Mouse (Mus musculus): Measurements from ENCODE around the gene Lrfn2. TPM values are rescaled to one million over a fixed set of nuclear protein-coding genes. Genes with fewer than 3 reads are reported as not detected.

Lrfn2 gene
- total and polyA plus RNA-seq, 3 experiments, result not detected

GRCm38 (mm10) chr17:49111911-49112310, 179.7 kb downstream of the Lrfn2 start:
- Histone ChIP-seq H3K27ac (ENCODE audit: insufficient read depth, low read depth) (no peak overlapping the region), H3K9me3 (replicated peaks; ENCODE audit: low read length) (peaks cover 68% of the 10 kb centered on the region), H3K4me1 (ENCODE audit: control insufficient read depth in 1 of 2, insufficient read depth in 2 of 2) (no peaks in the 10 kb centered on the region), H3K4me3 (replicated peaks in 1 of 3; ENCODE audit: low read depth in 2 of 3, low read length in 2 of 3, poor library complexity in 1 of 3) (no peak overlapping the region), H3K9ac (ENCODE audit: insufficient read depth, low read depth) (no peak overlapping the region), H3K4me2 (ENCODE audit: insufficient read depth, low read depth, poor library complexity, severe bottlenecking) (no peak overlapping the region), H3K79me2 (replicated peaks; ENCODE audit: control insufficient read depth, extremely low read depth, insufficient read depth, poor library complexity, severe bottlenecking) (no peaks in the 10 kb centered on the region), H3K27me3 (replicated peaks) (no peaks in the 10 kb centered on the region), H3K36me3 (replicated peaks in 1 of 2; ENCODE audit: control insufficient read depth in 1 of 2, insufficient read depth in 1 of 2, low read length in 1 of 2) (no peaks in the 10 kb centered on the region)
- TF ChIP-seq RCOR1 (conservative IDR thresholded peaks at IDR 0.05; ENCODE audit: low read depth, low read length) (no peak), ZKSCAN1 (IDR thresholded peaks at IDR 0.05; ENCODE audit: borderline replicate concordance, low read depth, low read length) (no peak), POLR2AphosphoS2 (IDR thresholded peaks at IDR 0.05; ENCODE audit: low read depth, low read length) (no peak), ELF1 (IDR thresholded peaks at IDR 0.05; ENCODE audit: low read depth, low read length) (no peak), TCF12 (IDR thresholded peaks at IDR 0.05; ENCODE audit: low read depth, low read length) (no peak), KAT2A (IDR thresholded peaks at IDR 0.05; ENCODE audit: insufficient replicate concordance, low read length) (no peak), MXI1 (IDR thresholded peaks at IDR 0.05; ENCODE audit: low read depth, low read length) (no peak), MAZ (IDR thresholded peaks at IDR 0.05; ENCODE audit: low read depth, low read length) (no peak), ZNF384 (IDR thresholded peaks at IDR 0.05; ENCODE audit: low read depth, low read length) (no peak), CHD2 (IDR thresholded peaks at IDR 0.05; ENCODE audit: low read length) (no peak), NRF1 (IDR thresholded peaks at IDR 0.05; ENCODE audit: low read depth, low read length) (no peak), UBTF (IDR thresholded peaks at IDR 0.05; ENCODE audit: low read depth, low read length) (no peak), MAX (IDR thresholded peaks at IDR 0.05; ENCODE audit: low read length) (no peak), EP300 (IDR thresholded peaks at IDR 0.05; ENCODE audit: low read length) (no peak), ETS1 (conservative IDR thresholded peaks at IDR 0.05; ENCODE audit: low read depth, low read length) (no peak), USF2 (conservative IDR thresholded peaks at IDR 0.05; ENCODE audit: low read depth, low read length) (no peak), MEF2A (IDR thresholded peaks at IDR 0.05; ENCODE audit: borderline replicate concordance, low read depth, low read length) (no peak)
- DNase-seq (ENCODE audit: extremely low read depth), result no peak
- dilution Hi-C loops (cut with MboI; ENCODE audit: extremely low pct_ligation_motif_present, extremely low pct_unique_long_range_greater_than_20kb, low sequenced_read_pairs), result no loop called here
- in situ Hi-C loops (cut with MboI; ENCODE audit: low pct_ligation_motif_present, low pct_unique_long_range_greater_than_20kb, low sequenced_read_pairs), result no loop called here

GRCm38 (mm10) chr17:49113336-49113735, 181.2 kb downstream of the Lrfn2 start:
- no peaks in the 10 kb centered on the region for H3K36me3 ChIP-seq (replicated peaks in 1 of 2; ENCODE audit: control insufficient read depth in 1 of 2, insufficient read depth in 1 of 2, low read length in 1 of 2)
- dilution Hi-C loops (cut with MboI; ENCODE audit: extremely low pct_ligation_motif_present, extremely low pct_unique_long_range_greater_than_20kb, low sequenced_read_pairs) (no loop called here), in situ Hi-C loops (cut with MboI; ENCODE audit: low pct_ligation_motif_present, low pct_unique_long_range_greater_than_20kb, low sequenced_read_pairs) (no loop called here)
- no peak for DNase-seq (ENCODE audit: extremely low read depth)
- TF ChIP-seq GABPA (IDR thresholded peaks at IDR 0.05; ENCODE audit: insufficient replicate concordance, low read depth, low read length), result no peak
- TF ChIP-seq ETS1 (conservative IDR thresholded peaks at IDR 0.05; ENCODE audit: low read depth, low read length), result no peak
- TF ChIP-seq SIN3A (IDR thresholded peaks at IDR 0.05; ENCODE audit: low read length), result no peak
- TF ChIP-seq CHD1 (IDR thresholded peaks at IDR 0.05; ENCODE audit: low read depth, low read length), result no peak
- no peak overlapping the region for H3K27ac ChIP-seq (ENCODE audit: insufficient read depth, low read depth)
- H3K4me2 ChIP-seq (ENCODE audit: insufficient read depth, low read depth, poor library complexity, severe bottlenecking), result no peak overlapping the region
- H3K4me3 ChIP-seq (replicated peaks in 1 of 3; ENCODE audit: low read depth in 2 of 3, low read length in 2 of 3, poor library complexity in 1 of 3), result no peak overlapping the region
- no peak overlapping the region for H3K9ac ChIP-seq (ENCODE audit: insufficient read depth, low read depth)
- no peaks in the 10 kb centered on the region for H3K4me1 ChIP-seq (ENCODE audit: control insufficient read depth in 1 of 2, insufficient read depth in 2 of 2)
- H3K79me2 ChIP-seq (replicated peaks; ENCODE audit: control insufficient read depth, extremely low read depth, insufficient read depth, poor library complexity, severe bottlenecking), result no peaks in the 10 kb centered on the region
- peaks cover 62% of the 10 kb centered on the region for H3K9me3 ChIP-seq (replicated peaks; ENCODE audit: low read length)
- H3K27me3 ChIP-seq (replicated peaks), result no peaks in the 10 kb centered on the region
